Mouse (Mus musculus) kidney, embryonic 15.5 days (tissue): ENCODE measurements around the gene Lasp1. TPM values are rescaled to one million over a fixed set of nuclear protein-coding genes. Genes with fewer than 3 reads are reported as not detected.

Source experiments
- ATAC-seq: fragments of 200-750 bp; cut with Nextera tagmentation; replicated peaks from 2 replicates; pipeline ENCODE4 v1.8.0; 2017; ENCODE audit warnings: moderate TSS enrichment; ENCODE audit not compliant: low FRiP score
- H3K27ac ChIP-seq: fragments of 300-500 bp; sonication (generic); 2 replicates; pipeline ENCODE4 v1.5.1; 2015; ENCODE audit warnings: mild to moderate bottlenecking, inconsistent platforms
- H3K27me3 ChIP-seq: fragments of 300-500 bp; sonication (generic); 2 replicates; pipeline ENCODE4 v1.6.1; 2015; ENCODE audit warnings: inconsistent platforms
- H3K36me3 ChIP-seq: fragments of 300-500 bp; sonication (generic); 2 replicates; pipeline ENCODE4 v1.6.1; 2015; ENCODE audit warnings: inconsistent platforms
- H3K4me1 ChIP-seq: fragments of 300-500 bp; sonication (generic); 2 replicates; pipeline ENCODE4 v1.6.1; 2015; ENCODE audit warnings: inconsistent platforms
- H3K4me2 ChIP-seq: fragments of 300-500 bp; sonication (generic); 2 replicates; pipeline ENCODE4 v1.6.1; 2015; ENCODE audit warnings: moderate library complexity, mild to moderate bottlenecking, inconsistent platforms
- H3K4me3 ChIP-seq: fragments of 300-500 bp; sonication (generic); replicated peaks from 2 replicates; pipeline ENCODE4 v1.5.1; 2015; ENCODE audit warnings: mild to moderate bottlenecking, inconsistent platforms
- H3K9ac ChIP-seq: fragments of 300-500 bp; sonication (generic); 2 replicates; pipeline ENCODE4 v1.6.1; 2015; ENCODE audit warnings: mild to moderate bottlenecking, inconsistent platforms
- H3K9me3 ChIP-seq: fragments of 300-500 bp; sonication (generic); replicated peaks from 2 replicates; pipeline ENCODE4 v1.6.1; 2016; ENCODE audit warnings: inconsistent platforms
- WGBS: fragments of 180-500 bp; shearing (Covaris S2); methylation state at CpG from one replicate; pipeline ENCODE4 v1.1.7; 2015; ENCODE audit warnings: mixed read lengths; 5-methylcytosine and 5-hydroxymethylcytosine counted together
- polyA plus RNA-seq: library from polyadenylated mRNA; unstranded; fragments of >200 nt; fragmentation: Nextera tagmentation; extraction: Ambion mirVana; gene quantifications from 2 replicates; pipeline ENCODE4 v1.2.1, GENCODE M21; 2015

Gene Lasp1
- polyA plus RNA-seq, 1 experiment from 2014 or later, result 108 TPM

DNA sequence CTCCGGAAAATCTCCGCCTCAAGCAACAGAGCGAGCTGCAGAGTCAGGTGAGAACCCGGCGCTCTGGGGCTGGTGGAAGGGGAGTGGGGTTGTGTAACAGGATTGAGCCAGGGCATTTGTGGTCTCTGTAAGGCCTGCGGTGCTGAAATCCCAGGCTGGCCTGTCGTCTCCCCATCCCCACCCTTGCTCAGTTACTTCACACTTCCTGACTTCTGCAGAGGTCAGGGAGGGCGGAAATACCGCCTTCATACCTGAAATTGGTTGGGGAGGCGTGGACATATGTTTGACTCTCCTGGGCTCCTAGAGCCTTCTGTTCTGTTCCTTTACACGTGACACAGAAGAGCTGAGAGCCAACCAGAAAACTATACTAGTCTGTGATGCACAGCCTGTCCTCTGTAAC is 16.9 kb downstream of the Lasp1 start:
- no peak overlapping the region for H3K9ac ChIP-seq

DNA sequence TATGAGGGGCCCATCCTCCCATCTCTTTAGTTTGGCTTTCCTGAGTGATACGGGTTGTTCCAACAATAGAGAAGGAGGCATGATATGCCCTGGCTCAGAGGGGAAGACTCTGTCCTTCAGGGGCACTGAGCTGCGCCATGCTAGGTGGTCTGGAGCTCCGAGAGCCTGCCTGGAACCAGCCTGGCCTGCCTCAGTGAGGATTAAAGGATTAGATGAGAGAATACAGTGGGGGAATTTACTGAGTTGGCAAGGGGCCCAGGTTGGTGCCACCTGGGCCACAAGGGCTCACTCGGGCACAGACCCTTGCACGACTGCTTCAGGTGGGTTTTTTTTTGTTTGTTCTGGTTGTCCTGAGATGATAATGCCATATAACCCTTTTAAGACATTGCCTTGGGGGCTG is 17.4 kb downstream of the Lasp1 start:
- H3K27ac ChIP-seq, result peak overlapping the region; percentile 79
- no peak for ATAC-seq
- no peak overlapping the region for H3K9ac ChIP-seq
- peaks cover 81% of the 10 kb centered on the region for H3K4me1 ChIP-seq
- no peak overlapping the region for H3K4me3 ChIP-seq
- WGBS, result 78% methylated on average over 5 of the region's 5 CpGs
- no peak overlapping the region for H3K4me2 ChIP-seq
- no peaks in the 10 kb centered on the region for H3K27me3 ChIP-seq
- no peaks in the 10 kb centered on the region for H3K9me3 ChIP-seq
- peaks cover 69% of the 10 kb centered on the region for H3K36me3 ChIP-seq

More for the DNA sequence above, 16.9 kb downstream of the Lasp1 start:
- Histone ChIP-seq H3K4me3 (no peak overlapping the region), H3K27ac (peak overlapping the region; percentile 79; the same call in 1 of the 2 replicates), H3K27me3 (no peaks in the 10 kb centered on the region), H3K4me1 (peaks cover 83% of the 10 kb centered on the region), H3K36me3 (peaks cover 65% of the 10 kb centered on the region), H3K9me3 (no peaks in the 10 kb centered on the region), H3K4me2 (no peak overlapping the region)
- ATAC-seq, result no peak
- WGBS, result 80% methylated on average over 11 of the region's 11 CpGs

DNA sequence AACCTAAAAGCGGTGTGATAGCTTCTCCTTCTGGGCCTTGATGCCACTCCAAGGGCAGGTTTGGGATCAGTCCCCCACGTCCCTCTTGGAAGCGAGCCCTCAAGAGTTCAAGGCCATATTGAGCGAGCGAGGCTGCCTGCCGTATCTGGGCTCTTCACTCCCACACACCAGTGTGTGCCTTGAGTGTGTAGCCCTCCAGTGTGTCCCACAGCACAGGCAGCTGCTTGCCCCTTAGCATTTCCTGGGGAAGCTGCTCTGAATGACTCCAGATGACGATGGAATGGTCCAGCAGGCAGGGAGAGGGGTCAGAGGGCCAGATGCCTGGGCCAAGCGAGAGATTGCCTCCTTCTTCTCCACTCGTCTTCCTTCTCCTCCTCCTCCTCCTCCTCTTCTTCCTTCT is 18.1 kb downstream of the Lasp1 start:
- Histone ChIP-seq H3K4me1 (peaks cover 80% of the 10 kb centered on the region), H3K4me2 (no peak overlapping the region), H3K9me3 (no peaks in the 10 kb centered on the region), H3K9ac (0 out of 2 replicates have a peak overlapping the region, but pooled peaks have one; percentile 21), H3K27me3 (no peaks in the 10 kb centered on the region), H3K27ac (peak overlapping the region; percentile 79), H3K36me3 (peaks cover 76% of the 10 kb centered on the region), H3K4me3 (no peak overlapping the region)
- ATAC-seq, result no peak
- WGBS, result 26% methylated on average over 9 of the region's 9 CpGs

DNA sequence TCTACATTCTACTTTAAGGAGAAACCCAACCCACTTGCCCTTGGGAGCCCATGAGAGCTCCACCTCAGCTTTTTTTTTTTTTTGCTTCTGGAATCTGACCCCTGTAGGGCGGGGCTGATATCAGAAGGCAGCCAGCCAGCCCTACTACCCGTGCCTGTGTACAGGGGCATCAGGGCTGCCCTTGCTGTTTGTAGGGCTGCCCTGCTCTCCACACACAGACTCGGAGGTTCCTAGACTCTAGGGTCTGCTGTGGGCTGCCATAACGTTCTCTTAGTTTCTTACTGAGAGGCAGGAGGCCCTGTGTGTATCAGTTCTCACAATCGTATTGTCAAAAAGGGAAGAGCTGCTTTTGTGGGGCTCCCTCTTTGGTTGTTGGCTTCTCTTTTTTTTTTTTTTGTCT is 18.6 kb downstream of the Lasp1 start:
- H3K36me3 ChIP-seq, result peaks cover 76% of the 10 kb centered on the region
- H3K9me3 ChIP-seq, result no peaks in the 10 kb centered on the region
- ATAC-seq, result no peak
- no peak overlapping the region for H3K9ac ChIP-seq
- H3K4me1 ChIP-seq, result peaks cover 76% of the 10 kb centered on the region
- H3K27ac ChIP-seq, result peak overlapping the region; percentile 79
- WGBS, result 31% methylated on average over 5 of the region's 5 CpGs
- H3K27me3 ChIP-seq, result no peaks in the 10 kb centered on the region
- no peak overlapping the region for H3K4me2 ChIP-seq
- no peak overlapping the region for H3K4me3 ChIP-seq

DNA sequence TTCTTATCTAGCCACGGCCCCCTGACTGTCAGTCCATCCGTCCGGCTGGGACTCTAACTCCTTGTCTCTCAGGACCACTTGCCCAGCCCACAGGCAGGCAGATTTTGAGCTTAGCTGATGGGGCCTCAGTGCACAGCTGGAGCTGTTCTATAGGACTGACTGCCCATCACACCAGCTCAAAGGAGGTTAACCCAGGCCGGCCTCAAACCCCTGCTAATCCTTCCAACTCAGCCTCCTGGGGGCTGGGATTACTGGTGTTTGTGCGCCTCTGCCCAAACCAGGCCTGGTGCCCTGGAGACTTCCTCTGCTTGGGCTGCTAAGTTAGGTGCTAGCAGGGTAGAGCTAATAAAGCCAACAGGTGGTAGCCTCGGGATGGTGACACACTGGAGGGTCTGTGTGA is 19.2 kb downstream of the Lasp1 start:
- Histone ChIP-seq H3K36me3 (peaks cover 80% of the 10 kb centered on the region), H3K9ac (0 out of 2 replicates have a peak overlapping the region, but pooled peaks have one; percentile 33), H3K4me1 (peaks cover 76% of the 10 kb centered on the region), H3K9me3 (no peaks in the 10 kb centered on the region), H3K27me3 (no peaks in the 10 kb centered on the region), H3K27ac (peak overlapping the region; percentile 79), H3K4me2 (no peak overlapping the region), H3K4me3 (no peak overlapping the region)
- 58% methylated on average over 6 of the region's 6 CpGs for WGBS
- no peak for ATAC-seq

DNA sequence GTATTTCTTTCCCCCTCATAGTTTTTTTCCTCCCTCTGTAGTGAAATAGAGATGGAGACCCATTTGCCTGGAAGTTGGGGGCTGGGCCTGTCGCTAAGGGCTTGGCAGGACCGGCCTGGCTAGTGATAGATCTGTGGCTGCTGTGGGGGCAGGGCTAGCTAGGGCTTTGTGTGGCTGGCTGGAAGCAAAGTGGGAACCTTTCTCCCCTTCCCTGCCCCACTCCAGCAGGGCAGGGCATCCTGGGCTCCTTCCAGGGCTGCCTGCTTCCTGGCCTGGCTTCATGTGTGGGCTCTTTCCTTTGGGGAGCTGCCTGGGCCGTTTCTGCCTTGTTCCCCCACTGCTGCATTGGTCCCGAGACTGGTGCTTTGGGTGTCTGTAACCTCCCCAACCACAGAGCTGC is 19.8 kb downstream of the Lasp1 start:
- no peak overlapping the region for H3K4me3 ChIP-seq
- H3K27ac ChIP-seq, result peak overlapping the region; percentile 73
- H3K4me1 ChIP-seq, result peaks cover 74% of the 10 kb centered on the region
- H3K27me3 ChIP-seq, result no peaks in the 10 kb centered on the region
- no peak overlapping the region for H3K4me2 ChIP-seq
- H3K9ac ChIP-seq, result peak overlapping the region; percentile 33; the same call in 1 of the 2 replicates
- no peak for ATAC-seq
- 19% methylated on average over 4 of the region's 4 CpGs for WGBS
- H3K36me3 ChIP-seq, result peaks cover 81% of the 10 kb centered on the region
- no peaks in the 10 kb centered on the region for H3K9me3 ChIP-seq

DNA sequence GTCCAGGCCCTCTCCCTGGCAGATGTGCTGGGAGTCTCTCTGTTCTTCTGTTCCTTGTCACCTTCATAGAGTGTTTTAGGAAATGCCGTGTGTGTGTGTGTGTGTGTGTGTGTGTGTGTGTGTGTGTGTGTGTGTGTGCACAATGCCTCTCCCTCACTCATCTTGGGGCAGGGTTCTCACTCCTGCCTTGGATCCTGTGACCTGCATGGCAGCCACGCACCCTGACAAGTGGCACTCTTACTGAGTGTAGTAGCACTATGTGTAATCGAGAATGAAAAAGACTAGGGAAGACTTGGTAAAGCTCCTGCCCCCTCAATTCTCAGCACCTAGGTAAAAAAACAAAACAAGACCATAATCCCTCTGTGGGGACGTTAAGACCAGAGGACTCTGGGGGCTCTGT is 20.3 kb downstream of the Lasp1 start:
- Histone ChIP-seq H3K36me3 (peaks cover 81% of the 10 kb centered on the region), H3K4me1 (peaks cover 69% of the 10 kb centered on the region), H3K4me2 (no peak overlapping the region), H3K4me3 (no peak overlapping the region), H3K9ac (no peak overlapping the region), H3K27me3 (no peaks in the 10 kb centered on the region), H3K27ac (peak overlapping the region; percentile 73), H3K9me3 (no peaks in the 10 kb centered on the region)
- WGBS, result 58% methylated on average over 4 of the region's 4 CpGs
- no peak for ATAC-seq

DNA sequence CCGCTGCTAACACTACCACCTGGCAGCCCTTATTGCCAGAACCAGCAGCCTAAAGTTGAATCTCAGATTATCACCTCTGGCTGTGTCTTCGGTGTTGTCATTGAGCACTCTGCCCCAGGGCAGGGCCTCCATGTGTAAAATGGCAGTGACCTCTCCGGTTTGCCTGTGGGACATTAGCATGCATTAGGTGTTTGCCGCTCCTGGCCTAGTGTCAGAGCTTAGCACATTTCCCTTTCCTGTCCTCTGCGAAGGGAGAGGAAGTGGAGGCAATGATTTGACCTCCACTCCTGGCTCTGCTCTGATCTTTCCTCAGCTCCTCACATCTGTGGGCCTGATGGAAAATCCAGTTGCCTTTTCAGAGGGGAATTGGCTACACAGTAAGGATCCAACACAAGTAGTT is 21.1 kb downstream of the Lasp1 start:
- Histone ChIP-seq H3K27me3 (no peaks in the 10 kb centered on the region), H3K36me3 (peaks cover 83% of the 10 kb centered on the region), H3K4me1 (peaks cover 68% of the 10 kb centered on the region), H3K4me2 (no peak overlapping the region), H3K9ac (no peak overlapping the region), H3K9me3 (no peaks in the 10 kb centered on the region), H3K4me3 (no peak overlapping the region), H3K27ac (no peak overlapping the region)
- no peak for ATAC-seq
- 74% methylated on average over 5 of the region's 5 CpGs for WGBS

DNA sequence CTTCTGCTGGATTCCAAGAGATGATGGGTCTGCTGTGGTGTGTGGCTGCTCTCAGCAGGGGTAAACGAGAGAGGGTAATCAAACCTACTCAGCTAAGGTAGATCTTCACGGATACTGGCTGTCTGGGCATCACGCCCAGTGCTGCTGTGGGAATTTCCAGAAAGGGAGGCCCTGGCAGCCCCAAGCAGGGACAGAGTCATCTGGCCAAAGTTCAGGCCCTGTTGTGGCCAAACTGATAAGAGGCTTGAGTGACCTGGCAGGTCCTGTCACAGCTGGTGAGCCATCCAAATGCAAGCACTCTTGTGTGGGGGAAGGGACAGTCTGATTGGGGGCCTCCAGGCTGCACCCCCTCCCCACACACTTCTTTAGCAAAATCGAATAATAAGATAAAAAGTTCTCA is 22.0 kb downstream of the Lasp1 start:
- Histone ChIP-seq H3K4me2 (no peak overlapping the region), H3K4me3 (no peak overlapping the region), H3K4me1 (peaks cover 68% of the 10 kb centered on the region), H3K27ac (no peak overlapping the region), H3K27me3 (no peaks in the 10 kb centered on the region), H3K9me3 (no peaks in the 10 kb centered on the region), H3K36me3 (peaks cover 83% of the 10 kb centered on the region), H3K9ac (no peak overlapping the region)
- ATAC-seq, result no peak
- WGBS, result 68% methylated on average over 4 of the region's 4 CpGs

DNA sequence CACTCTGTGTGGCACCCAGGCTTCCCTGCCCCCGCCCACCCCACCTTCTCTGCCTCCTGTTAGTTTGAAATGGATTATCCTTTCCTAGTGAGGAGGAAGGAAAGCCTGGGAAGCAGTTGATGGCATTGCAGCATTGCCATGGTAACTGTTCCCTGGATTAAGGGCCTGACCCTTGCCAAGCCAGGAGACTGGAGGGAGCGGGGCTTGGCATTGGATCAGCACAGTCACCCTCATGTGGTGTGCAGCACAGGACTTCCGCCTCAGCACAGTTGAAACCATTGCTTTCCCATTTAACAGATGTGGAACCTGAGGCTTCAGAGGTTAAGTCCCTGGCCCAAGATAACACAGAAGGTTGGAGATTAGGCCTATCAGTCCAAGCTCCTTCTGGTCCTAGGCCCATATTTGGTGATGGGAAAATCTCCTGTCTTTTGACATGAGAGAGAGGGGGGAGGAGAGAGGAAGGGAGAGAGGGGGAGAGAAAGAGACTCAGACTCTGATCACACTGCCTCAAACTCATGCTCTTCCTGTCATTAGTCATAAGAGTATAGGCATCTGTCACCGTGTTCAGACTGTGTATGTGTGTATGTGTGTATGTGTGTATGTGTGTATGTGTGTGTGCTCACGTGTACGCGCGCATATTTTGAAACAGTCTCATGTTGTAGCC is 22.7 kb downstream of the Lasp1 start:
- H3K27me3 ChIP-seq, result no peaks in the 10 kb centered on the region
- no peak overlapping the region for H3K4me2 ChIP-seq
- no peak overlapping the region for H3K9ac ChIP-seq
- no peak overlapping the region for H3K4me3 ChIP-seq
- H3K4me1 ChIP-seq, result peaks cover 68% of the 10 kb centered on the region
- WGBS, result 92% methylated on average over 8 of the region's 8 CpGs
- no peak overlapping the region for H3K27ac ChIP-seq
- no peak for ATAC-seq
- H3K36me3 ChIP-seq, result peaks cover 83% of the 10 kb centered on the region
- no peaks in the 10 kb centered on the region for H3K9me3 ChIP-seq

DNA sequence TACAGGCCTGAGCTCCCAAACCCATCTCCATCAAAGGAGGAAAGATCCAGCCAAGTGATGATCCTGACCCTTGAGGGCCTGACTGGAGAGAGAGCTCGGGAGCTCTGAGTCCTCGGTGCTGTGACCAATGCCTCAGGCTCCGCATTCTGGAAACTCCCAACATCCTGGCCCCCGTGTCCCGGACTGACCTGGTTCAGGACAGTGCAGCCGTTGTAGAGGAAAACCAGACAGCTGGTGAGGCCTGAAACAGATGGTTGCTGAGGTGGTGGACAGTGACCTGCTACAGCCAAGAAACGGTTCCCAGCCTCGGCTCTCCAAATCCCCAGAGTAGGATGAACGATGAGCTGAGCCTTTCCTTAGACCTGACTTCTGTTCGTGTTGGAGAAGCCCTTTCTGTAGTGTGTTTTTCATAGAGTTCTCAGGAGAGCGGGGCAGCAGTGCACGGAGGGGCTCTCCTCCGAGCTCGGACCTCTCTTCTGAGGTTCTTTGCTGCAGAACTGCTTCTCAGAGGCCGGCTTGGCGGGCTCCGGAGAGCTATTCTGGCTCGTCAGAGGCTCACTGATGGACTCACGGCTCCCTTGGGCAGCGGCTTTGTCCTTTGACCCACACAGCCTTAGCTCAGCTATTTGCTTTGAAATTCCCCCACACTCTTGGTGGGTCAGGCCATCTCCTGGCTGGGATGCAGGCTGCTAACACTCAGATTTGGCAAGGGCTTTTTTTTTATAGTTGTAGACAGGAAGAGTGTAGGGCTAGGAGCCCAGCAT is 24.2 kb downstream of the Lasp1 start:
- Histone ChIP-seq H3K9ac (no peak overlapping the region), H3K9me3 (no peaks in the 10 kb centered on the region), H3K27me3 (no peaks in the 10 kb centered on the region), H3K4me1 (peaks cover 56% of the 10 kb centered on the region), H3K36me3 (peaks cover 87% of the 10 kb centered on the region), H3K27ac (0 out of 2 replicates have a peak overlapping the region, but pooled peaks have one; percentile 22), H3K4me3 (no peak overlapping the region), H3K4me2 (no peak overlapping the region)
- no peak; the same call in 1 of the 2 replicates for ATAC-seq
- 61% methylated on average over 20 of the region's 20 CpGs for WGBS

DNA sequence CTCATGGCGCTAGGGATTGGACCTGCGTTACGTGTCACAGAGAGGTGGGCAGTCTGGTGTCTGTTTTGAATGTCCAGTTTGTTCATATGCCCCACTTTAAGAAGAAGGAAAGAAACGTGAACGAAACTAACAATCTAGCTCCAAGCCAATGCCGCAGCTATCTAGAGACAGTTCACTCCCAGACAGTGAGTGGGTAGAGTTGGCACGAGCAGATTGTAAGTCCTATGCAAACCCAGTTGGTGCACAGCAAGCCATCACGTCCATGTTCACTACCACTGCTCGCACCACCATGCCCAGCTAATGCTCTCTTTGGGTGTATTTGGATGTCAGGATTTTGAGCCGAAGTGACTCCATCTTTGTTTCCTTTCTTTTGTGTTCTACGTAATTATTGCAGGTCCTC is 25.4 kb downstream of the Lasp1 start:
- no peak overlapping the region for H3K9ac ChIP-seq
- ATAC-seq, result no peak
- no peaks in the 10 kb centered on the region for H3K9me3 ChIP-seq
- H3K27ac ChIP-seq, result no peak overlapping the region
- peaks cover 45% of the 10 kb centered on the region for H3K4me1 ChIP-seq
- WGBS, result 95% methylated on average over 11 of the region's 11 CpGs
- no peak overlapping the region for H3K4me3 ChIP-seq
- no peak overlapping the region for H3K4me2 ChIP-seq
- no peaks in the 10 kb centered on the region for H3K27me3 ChIP-seq
- H3K36me3 ChIP-seq, result peaks cover 86% of the 10 kb centered on the region
